Mouse (Mus musculus) gastrocnemius, adult 2 months (tissue): ENCODE results near the gene Tnfrsf13c. TPM values are rescaled to one million over a fixed set of nuclear protein-coding genes. Genes with fewer than 3 reads are reported as not detected.

Source experiments
- DNase-seq: peaks from one replicate; pipeline ENCODE4 v3.0.0; 2022
- H3K27ac ChIP-seq: fragments of 200-600 bp; 2 replicates; pipeline ENCODE4 v1.8.1; 2022; ENCODE audit warnings: mild to moderate bottlenecking
- H3K4me3 ChIP-seq: fragments of 200-600 bp; 2 replicates; pipeline ENCODE4 v1.8.1; 2022; ENCODE audit warnings: mild to moderate bottlenecking, moderate library complexity
- CTCF ChIP-seq: fragments of 200-600 bp; IDR thresholded peaks from 2 replicates; pipeline ENCODE4 v1.8.1; 2022; ENCODE audit warnings: antibody characterized with exemption, mild to moderate bottlenecking, moderate library complexity
- intact Hi-C: fragments of 180-260 bp; cut with DNase I; formaldehyde crosslinking; loops from one replicate; pipeline ENCODE4 v1.15.1; 2025
- microRNA-seq: library from miRNA; unstranded; fragments of <30 nt; microRNA quantifications from one replicate; pipeline ENCODE4 v1.2.0, GENCODE M21; 2021
- total RNA-seq, 2 experiments: library from RNA; stranded (reverse); gene quantifications; 2 replicates each; pipeline ENCODE4 v1.2.3; 2021

Tnfrsf13c gene
- total RNA-seq, 2 experiments from 2014 or later, result not detected

GRCm38 (mm10) chr15:82183596-82183995 is 40.6 kb downstream of the Tnfrsf13c start:
- no peak for TF ChIP-seq CTCF
- no peak overlapping the region for H3K27ac ChIP-seq
- DNase-seq, result no peak
- intact Hi-C loops, result no loop called here
- no peak overlapping the region for H3K4me3 ChIP-seq

- intact Hi-C loops, result no loop called here
- TF ChIP-seq CTCF, result peak; percentile 30
- DNase-seq, result no peak
- Histone ChIP-seq H3K27ac (no peak overlapping the region), H3K4me3 (no peak overlapping the region)
These were observed 41.9 kb downstream of the Tnfrsf13c start for GRCm38 (mm10) chr15:82182311-82182710.

GRCm38 (mm10) chr15:82181131-82181530 is 43.0 kb downstream of the Tnfrsf13c start:
- no peak for TF ChIP-seq CTCF
- H3K4me3 ChIP-seq, result no peak overlapping the region
- H3K27ac ChIP-seq, result no peak overlapping the region
- intact Hi-C loops, result no loop called here
- DNase-seq, result no peak

- Histone ChIP-seq H3K4me3 (no peak overlapping the region), H3K27ac (no peak overlapping the region)
- intact Hi-C loops, result no loop called here
- DNase-seq, result no peak
- TF ChIP-seq CTCF, result no peak
These were observed 46.4 kb downstream of the Tnfrsf13c start for GRCm38 (mm10) chr15:82177743-82178290.

GRCm38 (mm10) chr15:82175091-82175490 is 49.1 kb downstream of the Tnfrsf13c start:
- no peak overlapping the region for H3K4me3 ChIP-seq
- no peak for DNase-seq
- TF ChIP-seq CTCF, result no peak
- intact Hi-C loops, result no loop called here
- H3K27ac ChIP-seq, result no peak overlapping the region

- no peak for DNase-seq
- TF ChIP-seq CTCF, result no peak
- H3K27ac ChIP-seq, result no peak overlapping the region
- intact Hi-C loops, result no loop called here
- no peak overlapping the region for H3K4me3 ChIP-seq
These were observed 51.5 kb downstream of the Tnfrsf13c start for GRCm38 (mm10) chr15:82172648-82173047.

Small RNA genes lying within 50 kb of the gene (microRNA-seq; reads per million reads assigned to microRNA genes)
- gene Mir33, result 7.2 reads per million, percentile 1 among the genes with 10 or more reads in this experiment

Other genes with a start within 250 kb of the Tnfrsf13c start
- not detected for gene 1700029P11Rik, start 243.8 kb downstream of the Tnfrsf13c start, total RNA-seq
- 10 to 100 TPM; 23.9 to 25.4 TPM for gene Xrcc6, start 236.5 kb downstream of the Tnfrsf13c start, total RNA-seq
- 10 to 100 TPM; 14.5 to 20.8 TPM for gene Desi1, start 190.5 kb downstream of the Tnfrsf13c start, total RNA-seq
- 10 to 100 TPM; 44.4 to 61.4 TPM for gene Snu13, start 176.8 kb downstream of the Tnfrsf13c start, total RNA-seq
- not detected for gene 4930407I10Rik, start 165.2 kb downstream of the Tnfrsf13c start, total RNA-seq
- not detected for gene Mei1, start 154.4 kb downstream of the Tnfrsf13c start, total RNA-seq
- gene Ccdc134, start 96.4 kb downstream of the Tnfrsf13c start, total RNA-seq, result 10 to 100 TPM; 11.8 to 12.4 TPM
- gene Srebf2, start 77.2 kb downstream of the Tnfrsf13c start, total RNA-seq, result 10 to 100 TPM; 11.4 to 17.4 TPM
- gene Shisa8, start 11.6 kb downstream of the Tnfrsf13c start, total RNA-seq, result not detected
- not detected for gene Cenpm, start 20.4 kb upstream of the Tnfrsf13c start, total RNA-seq
- not detected for gene 1500009C09Rik, start 28.0 kb upstream of the Tnfrsf13c start, total RNA-seq
- under 1 TPM; 0.41 to 0.45 TPM for gene Sept3, start 50.5 kb upstream of the Tnfrsf13c start, total RNA-seq
- not detected for gene Wbp2nl, start 74.6 kb upstream of the Tnfrsf13c start, total RNA-seq
- gene Naga, start 114.6 kb upstream of the Tnfrsf13c start, total RNA-seq, result 10 to 100 TPM; 10.5 to 10.9 TPM
- gene Pheta2, start 114.6 kb upstream of the Tnfrsf13c start, total RNA-seq, result under 1 TPM; 0.26 to 0.61 TPM
- 100 to 1,000 TPM; 134 to 141 TPM for gene Smdt1, start 114.6 kb upstream of the Tnfrsf13c start, total RNA-seq
- 100 to 1,000 TPM; 464 to 595 TPM for gene Ndufa6, start 130.0 kb upstream of the Tnfrsf13c start, total RNA-seq
- gene Cyp2d22, start 155.9 kb upstream of the Tnfrsf13c start, total RNA-seq, result 10 to 100 TPM; 13.1 to 16.4 TPM
- gene Cyp2d11, start 169.7 kb upstream of the Tnfrsf13c start, total RNA-seq, result not detected
- not detected for gene Cyp2d10, start 182.8 kb upstream of the Tnfrsf13c start, total RNA-seq
- not detected for gene Cyp2d9, start 209.1 kb upstream of the Tnfrsf13c start, total RNA-seq